ENCODE assay signal across 18 mouse cellular contexts in the genomic region with DNA sequence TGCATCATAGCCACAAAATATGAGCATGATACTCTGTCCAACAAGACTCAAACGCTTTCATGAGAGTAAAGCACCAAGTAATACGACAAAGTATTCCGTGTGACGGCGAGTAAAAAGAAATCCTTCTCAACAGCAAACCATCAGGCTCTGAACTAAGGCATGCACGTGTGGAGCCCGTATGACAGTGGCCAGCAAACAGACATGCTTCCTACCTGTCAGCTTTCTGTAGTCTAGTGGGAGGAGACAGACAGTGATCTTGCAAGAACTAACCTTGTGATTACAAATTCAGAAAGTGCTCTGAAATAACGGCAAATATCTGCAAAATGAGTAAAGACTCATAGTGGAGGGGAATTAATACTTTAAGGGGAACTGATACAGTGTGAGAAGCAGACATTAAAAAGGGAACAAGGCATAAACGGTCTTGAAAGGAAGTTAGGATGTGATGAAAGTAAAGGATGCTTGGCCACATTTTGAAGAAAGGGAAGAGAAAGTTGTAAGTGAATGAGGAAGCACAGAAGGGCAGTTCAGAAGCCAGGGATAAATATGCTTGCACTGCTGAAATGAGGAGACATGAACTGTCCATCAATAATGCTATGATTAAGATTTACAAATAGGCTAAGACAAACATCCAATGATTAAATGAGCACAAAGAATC. TPM values are rescaled to one million over a fixed set of nuclear protein-coding genes. Genes with fewer than 3 reads are reported as not detected.
A peak's percentile ranks its signal among the peaks of the same experiment; 100 is the strongest.
DNase-seq lines count a peak whose midpoint lies in the region; ATAC-seq and TF ChIP-seq lines count a peak whose summit lies in the region.
"Had no signal": no experiment of that assay in that cellular context is flagged by ENCODE, and none has a peak within 500 bp of the region (broad histone marks: within the 10 kb centered on the region; RNA-seq: fewer than 3 reads in every experiment).

No protein-coding gene starts in this region.

- H3K9ac ChIP-seq in lung, postnatal 0 days (replicated peaks; ENCODE audit: low read depth) = no peak overlapping the region
- H3K9ac ChIP-seq: forebrain, embryonic 13.5 days; heart, embryonic 13.5 days; limb, embryonic 13.5 days; neural tube, embryonic 13.5 days had no signal

- no peak overlapping the region for H3K4me3 ChIP-seq in lung, postnatal 0 days (ENCODE audit: low read depth, low read length)
- H3K4me3 ChIP-seq: embryonic facial prominence, embryonic 10.5 days; forebrain, embryonic 13.5 days; heart, embryonic 13.5 days; limb, embryonic 13.5 days; neural tube, embryonic 13.5 days had no signal

- H3K27ac ChIP-seq in lung, postnatal 0 days (ENCODE audit: low read length) = no peak overlapping the region
- H3K27ac ChIP-seq: embryonic facial prominence, embryonic 10.5 days; forebrain, embryonic 13.5 days; heart, embryonic 13.5 days; limb, embryonic 13.5 days; neural tube, embryonic 13.5 days had no signal

- DNase-seq in lung, postnatal 0 days (ENCODE audit: low spot score) = peak; percentile 10
- no peak for DNase-seq in lung, postnatal 10 days
- peak; percentile 37 for DNase-seq in MEL-GATA-1-ER (ENCODE audit: extremely low read depth, low read depth)
- DNase-seq in skeletal muscle tissue, adult 2 months (ENCODE audit: low read depth, low spot score) = peak; percentile 31
- no peak for DNase-seq in natural killer cell, adult 2 months (ENCODE audit: low spot score in 2 of 2)
- DNase-seq in layer of hippocampus, postnatal 10 days (ENCODE audit: low spot score in 2 of 2) = no peak
- DNase-seq: adrenal gland, postnatal 14 days; cerebellum, postnatal 14 days; kidney, postnatal 4 days; lung, adult 18-20 months; right cerebral cortex, postnatal 25 days; thymus, postnatal 36 days had no signal

- no peaks in the 10 kb centered on the region for H3K36me3 ChIP-seq in lung, postnatal 0 days (ENCODE audit: insufficient read depth, low read length)
- H3K36me3 ChIP-seq: embryonic facial prominence, embryonic 10.5 days; heart, embryonic 13.5 days; limb, embryonic 13.5 days; neural tube, embryonic 13.5 days had no signal

- no peaks in the 10 kb centered on the region for H3K9me3 ChIP-seq in lung, postnatal 0 days (ENCODE audit: low read length)
- H3K9me3 ChIP-seq: embryonic facial prominence, embryonic 10.5 days; forebrain, embryonic 13.5 days; heart, embryonic 13.5 days; limb, embryonic 13.5 days; neural tube, embryonic 13.5 days had no signal

- no peak overlapping the region for H3K4me2 ChIP-seq in lung, postnatal 0 days (replicated peaks; ENCODE audit: low read depth, low read length)
- H3K4me2 ChIP-seq: forebrain, embryonic 13.5 days; heart, embryonic 13.5 days; limb, embryonic 13.5 days; neural tube, embryonic 13.5 days had no signal

- TF ChIP-seq CTCF in lung, postnatal 0 days (IDR thresholded peaks at IDR 0.05) = no peak

- no peaks in the 10 kb centered on the region for H3K27me3 ChIP-seq in lung, postnatal 0 days (replicated peaks; ENCODE audit: insufficient read depth, low read length)
- H3K27me3 ChIP-seq: forebrain, embryonic 13.5 days; heart, embryonic 13.5 days; limb, embryonic 13.5 days; neural tube, embryonic 13.5 days had no signal

- no peak for ATAC-seq in lung, postnatal 0 days
- peak; percentile 95 for ATAC-seq in granulocyte monocyte progenitor cell, adult 5-6 weeks (replicated peaks; ENCODE audit: poor library complexity, severe bottlenecking)
- ATAC-seq: forebrain, embryonic 13.5 days had no signal

- 74% methylated on average over 9 of the region's 9 CpGs for WGBS in lung, postnatal 0 days

- H3K4me1 ChIP-seq in lung, postnatal 0 days (ENCODE audit: insufficient read depth, low read depth, low read length) = no peaks in the 10 kb centered on the region; the same call in 1 of the 2 replicates

- TF ChIP-seq EP300 in lung, postnatal 0 days (IDR thresholded peaks at IDR 0.05) = no peak

RNA-seq across cellular contexts. Expression of gene Lpar6, which starts 15.3 kb away (rescaled TPM):
- polyA plus RNA-seq in lung, postnatal 0 days (2015; fragmentation: Nextera tagmentation; extraction: Ambion mirVana) = 10.3 and 10.5 TPM in 2 replicates
- total RNA-seq in granulocyte monocyte progenitor cell, adult 5-6 weeks (2014; fragmentation: Nextera tagmentation) = 11.4 and 14.7 TPM in 2 replicates
- 12.9 and 14.8 TPM in 2 replicates for total RNA-seq in granulocyte monocyte progenitor cell, adult 5-6 weeks (2017)
- total RNA-seq in layer of hippocampus, postnatal 10 days (2021) = 1 to 10 TPM; 1.8 TPM

Comparison
In these comparisons a context has a peak if more than half of its experiments do, and no peak if none do; other contexts are left out.
1. DNase-seq: peak in lung, postnatal 0 days (single experiment), MEL-GATA-1-ER (single experiment) and skeletal muscle tissue, adult 2 months (single experiment); none in lung, postnatal 10 days (single experiment), natural killer cell, adult 2 months (0 of 2) and layer of hippocampus, postnatal 10 days (0 of 2).
2. RNA of gene Lpar6, which starts 15.3 kb away (total RNA-seq): 11.4 to 14.8 TPM in granulocyte monocyte progenitor cell, adult 5-6 weeks; 1.8 TPM in layer of hippocampus, postnatal 10 days; every median in the first group is over 4 times any median in the second.